Mouse (Mus musculus) CD4-positive, CD25-positive, alpha-beta regulatory T cell, adult 9 weeks (primary cell): ENCODE measurements around the gene Sval3. TPM values are rescaled to one million over a fixed set of nuclear protein-coding genes. Genes with fewer than 3 reads are reported as not detected.

Source experiments
- polyA plus RNA-seq: library from polyadenylated mRNA; unstranded; fragments of 100-300 nt; shearing (Covaris generic); gene quantifications from one replicate; pipeline ENCODE4 v1.2.1, GENCODE M21; 2017

Sval3 gene
- polyA plus RNA-seq: not detected

GRCm38 (mm10) chr6:41967840-41968239 lies at the start of gene Sval3:
Gene Sval3, plus strand, starts transcription at chr6:41968140.

GRCm38 (mm10) chr6:41951330-41951729 lies 16.6 kb upstream of the Sval3 start, which contains the start of gene Sval1:
Gene Sval1, plus strand, starts transcription at chr6:41951630.

Other genes starting within 250 kb of the Sval3 start
- not detected for gene Olfr459, start 193.0 kb upstream of the Sval3 start, polyA plus RNA-seq
- gene Pip, start 120.6 kb upstream of the Sval3 start, polyA plus RNA-seq: not detected
- gene Sval2, start 115.2 kb upstream of the Sval3 start, polyA plus RNA-seq: not detected
- not detected for gene Sval1, start 16.5 kb upstream of the Sval3 start, polyA plus RNA-seq
- gene Sva, start 70.3 kb downstream of the Sval3 start, polyA plus RNA-seq: not detected
- gene Tas2r139, start 172.8 kb downstream of the Sval3 start, polyA plus RNA-seq: not detected
- not detected for gene Tas2r144, start 247.2 kb downstream of the Sval3 start, polyA plus RNA-seq